Mouse (Mus musculus) right cerebral cortex, postnatal 10 days (tissue): ENCODE measurements around the gene Btnl1.
A peak's percentile ranks its signal among the peaks of the same experiment; 100 is the strongest.

Source experiments
- DNase-seq, 2 experiments: peaks; one replicate each; pipeline ENCODE4 v3.0.0; 2021; ENCODE audit warnings: low spot score in 2 of 2

Btnl1 gene

DNA sequence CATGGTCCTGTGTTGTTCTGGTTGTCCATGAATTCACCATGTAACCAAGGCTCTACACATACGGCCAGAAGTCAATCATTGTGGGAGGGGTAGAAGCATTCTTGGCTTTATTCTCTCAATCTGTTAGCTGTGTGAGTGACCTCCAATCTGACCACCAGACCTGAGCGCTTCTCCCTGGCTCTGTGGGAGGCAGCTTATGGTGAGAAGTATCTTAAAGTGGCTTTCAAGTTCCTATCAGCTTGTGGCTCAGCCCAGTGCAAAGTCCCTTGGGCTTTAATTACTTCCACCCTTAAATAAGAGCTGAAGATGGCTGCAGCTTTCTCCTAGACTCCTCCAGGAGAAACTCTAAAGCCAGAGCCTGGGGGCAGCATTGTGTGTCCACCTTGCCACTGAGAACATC, at the start of gene Btnl1:
TSS of gene Btnl1 (plus strand) at position 286 of the 400 bp plus-strand sequence.
- no peak for DNase-seq

DNA sequence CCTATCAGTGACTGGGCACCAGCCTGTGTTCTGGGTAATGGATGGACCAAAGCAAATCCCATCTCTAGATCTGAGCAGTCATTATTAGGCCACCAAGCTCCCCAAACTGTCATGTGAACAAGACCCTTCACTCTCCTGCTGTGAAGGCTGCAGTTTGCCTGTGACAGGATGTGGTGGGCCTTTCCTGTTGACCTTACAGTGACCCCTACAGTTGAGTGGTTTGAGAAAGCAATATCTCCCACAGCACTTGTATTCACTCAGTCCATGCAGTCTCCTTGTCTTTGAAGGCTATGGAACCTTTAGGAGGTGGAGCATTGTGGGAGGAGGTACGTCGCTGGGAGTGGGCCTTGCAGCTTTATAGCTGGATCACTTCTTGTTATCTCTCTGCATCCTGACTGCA, 47.1 kb upstream of the Btnl1 start:
- no peak for DNase-seq

DNA sequence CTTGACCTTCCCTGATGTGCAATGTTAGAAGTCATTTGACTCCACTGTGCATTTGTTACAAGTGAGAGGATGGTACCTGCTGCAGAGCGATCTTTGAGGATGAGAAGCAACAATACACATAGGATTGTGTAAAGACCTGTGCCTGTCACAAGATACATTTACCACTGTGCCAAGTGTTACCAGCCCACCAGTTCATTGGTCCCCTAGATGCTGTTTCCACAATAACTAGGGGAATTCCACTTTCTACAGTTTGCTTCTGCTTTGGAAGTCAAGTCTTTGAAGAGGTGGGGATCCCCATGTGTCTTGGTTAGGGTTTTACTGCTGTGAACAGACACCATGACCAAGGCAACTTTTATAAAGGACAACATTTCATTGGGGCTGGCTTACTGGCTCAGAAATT, 45.7 kb upstream of the Btnl1 start:
- DNase-seq = no peak

DNA sequence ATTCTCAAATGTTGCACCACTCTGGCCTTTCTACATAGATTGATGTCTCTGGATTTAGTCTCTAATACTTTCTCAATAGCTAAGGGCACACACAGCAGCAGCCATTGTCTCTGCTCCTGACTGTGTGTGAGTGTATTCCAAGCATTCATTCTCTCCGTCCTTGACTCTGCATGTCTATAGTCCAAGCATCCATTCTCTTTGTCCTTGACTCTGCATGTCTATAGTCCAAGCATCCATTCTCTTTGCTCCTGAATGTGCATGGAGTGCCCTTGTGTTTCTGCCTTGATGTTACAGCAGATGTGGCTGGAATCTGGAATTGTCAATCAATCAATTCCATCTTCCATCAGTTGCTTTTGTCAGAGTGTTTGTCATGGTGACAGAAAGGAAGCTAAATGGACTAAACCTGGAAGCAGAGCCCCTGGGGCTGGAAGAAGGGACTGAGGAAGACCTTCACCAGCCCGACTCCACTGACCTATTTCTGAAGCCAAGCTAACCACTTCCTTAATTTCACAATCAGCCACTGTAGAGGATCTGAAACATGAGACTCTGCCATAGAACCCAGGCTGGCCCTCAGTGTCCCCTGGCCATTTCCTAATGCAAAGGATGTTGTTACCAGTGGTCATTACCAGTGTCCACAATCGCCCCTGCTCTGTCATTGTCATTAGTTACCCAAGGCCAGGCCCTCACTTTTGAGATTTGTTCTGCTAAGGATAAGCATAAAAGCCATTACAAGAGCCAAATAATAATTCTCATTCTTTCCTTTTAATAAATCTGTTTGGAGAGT, 36.1 kb upstream of the Btnl1 start:
- no peak for DNase-seq

DNA sequence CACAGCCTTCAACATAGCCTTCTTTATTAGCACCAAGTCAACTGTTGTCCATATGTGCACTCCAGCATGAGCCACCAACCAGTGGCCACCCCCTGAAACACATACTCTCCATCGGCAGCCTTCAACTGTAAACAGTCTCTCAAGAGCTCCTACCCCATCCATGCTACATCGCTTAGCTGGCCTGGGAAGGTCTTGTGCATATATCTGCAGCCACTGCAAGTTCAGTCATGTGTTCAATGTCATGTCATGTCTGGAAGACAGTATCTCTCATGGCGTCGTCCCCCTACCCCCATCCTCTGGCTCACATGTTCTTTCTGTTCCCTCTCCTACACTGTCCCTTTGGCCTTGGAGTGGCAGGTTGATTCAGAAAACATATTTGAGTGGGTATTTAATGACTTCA, 32.0 kb upstream of the Btnl1 start:
- DNase-seq = no peak

DNA sequence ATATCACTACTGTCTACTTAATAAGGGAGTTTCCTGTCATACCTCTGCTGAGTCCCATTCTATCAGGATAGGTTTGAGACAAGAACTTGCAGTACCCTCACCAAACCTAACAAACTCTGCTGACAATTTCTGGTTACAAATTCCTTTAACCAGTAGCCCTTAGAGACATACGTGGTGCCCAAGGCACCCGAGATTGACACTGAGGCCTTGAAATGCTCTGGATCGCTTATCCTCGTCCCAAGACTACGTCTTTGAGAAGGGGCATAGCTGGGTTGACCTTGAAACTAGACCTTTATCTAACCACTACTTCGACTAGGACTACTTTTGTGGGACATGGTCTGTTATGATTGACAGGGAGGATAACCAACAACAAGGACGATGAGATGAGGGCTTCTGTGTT, 31.4 kb upstream of the Btnl1 start:
- no peak for DNase-seq

DNA sequence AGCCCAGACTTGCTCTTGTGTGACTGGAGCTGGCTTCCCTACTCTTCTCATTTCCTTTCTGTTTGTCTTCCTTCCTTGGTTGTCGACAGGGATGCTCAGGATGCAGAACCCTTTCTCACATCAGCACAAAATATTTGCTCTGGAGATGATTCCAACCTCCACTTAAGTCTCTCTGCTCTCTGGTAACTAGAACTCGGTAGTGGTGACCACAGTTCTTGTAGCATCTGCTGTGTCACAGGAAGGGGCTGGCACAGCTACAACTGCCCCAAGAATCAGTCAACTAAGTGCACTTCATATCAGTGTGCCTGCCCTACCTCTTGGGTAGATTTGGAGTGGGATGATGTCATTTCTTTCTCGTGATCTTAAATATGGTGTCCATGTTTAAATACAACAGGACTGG, 30.9 kb upstream of the Btnl1 start:
- DNase-seq = no peak

DNA sequence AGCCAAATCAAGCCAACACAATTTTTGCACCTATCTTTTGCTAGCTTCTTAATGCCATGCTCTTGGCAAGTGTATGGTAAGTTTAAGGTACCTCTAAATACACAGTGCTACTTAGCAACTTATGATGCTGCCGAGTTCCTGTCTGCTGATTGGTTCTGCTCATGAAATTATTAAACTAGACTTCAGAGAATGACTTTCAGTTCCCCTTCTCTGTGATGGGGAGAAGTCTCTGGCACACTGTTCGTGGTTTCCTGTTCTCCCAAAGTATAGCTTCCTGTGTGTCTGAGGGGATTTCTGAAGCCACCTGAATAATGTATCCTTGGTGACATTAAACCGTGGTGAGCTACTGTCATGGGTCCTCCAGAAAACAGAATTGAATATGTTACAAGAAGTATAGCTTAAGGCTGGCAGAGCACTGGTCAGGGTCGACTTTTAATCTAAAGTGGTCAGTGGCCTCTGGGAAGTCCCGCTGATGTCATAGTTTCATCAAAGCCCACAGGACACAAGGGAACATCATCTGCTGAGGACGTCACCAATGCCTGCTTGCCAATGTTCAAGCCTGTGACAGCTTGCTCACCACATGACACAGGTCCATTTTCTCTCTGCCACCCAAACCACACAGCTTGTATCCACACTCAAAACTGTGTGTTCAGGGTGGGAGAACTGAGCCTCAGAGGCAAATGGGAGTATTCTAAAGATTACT, 29.2 kb upstream of the Btnl1 start:
- DNase-seq = peak; percentile 58 to 62

DNA sequence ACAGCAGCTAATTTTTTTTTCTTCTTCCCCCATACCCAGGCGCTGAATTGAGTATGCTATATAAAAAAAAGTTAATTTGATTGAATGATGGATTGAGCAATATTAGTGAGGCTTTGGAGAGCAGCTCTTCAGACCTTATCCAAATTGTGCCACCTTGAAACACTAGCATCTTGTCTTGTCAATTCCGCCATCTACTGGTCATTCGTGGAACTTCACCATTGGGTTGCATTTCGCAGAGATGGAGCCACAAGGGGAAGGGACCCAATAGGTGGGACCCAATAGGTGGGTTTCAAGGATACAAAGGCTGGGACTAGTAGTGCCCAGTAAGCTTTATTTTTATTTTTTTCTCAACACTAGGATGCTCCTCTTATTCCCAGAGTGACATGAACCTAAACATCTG, 27.5 kb upstream of the Btnl1 start:
- peak; percentile 71 to 83 for DNase-seq

DNA sequence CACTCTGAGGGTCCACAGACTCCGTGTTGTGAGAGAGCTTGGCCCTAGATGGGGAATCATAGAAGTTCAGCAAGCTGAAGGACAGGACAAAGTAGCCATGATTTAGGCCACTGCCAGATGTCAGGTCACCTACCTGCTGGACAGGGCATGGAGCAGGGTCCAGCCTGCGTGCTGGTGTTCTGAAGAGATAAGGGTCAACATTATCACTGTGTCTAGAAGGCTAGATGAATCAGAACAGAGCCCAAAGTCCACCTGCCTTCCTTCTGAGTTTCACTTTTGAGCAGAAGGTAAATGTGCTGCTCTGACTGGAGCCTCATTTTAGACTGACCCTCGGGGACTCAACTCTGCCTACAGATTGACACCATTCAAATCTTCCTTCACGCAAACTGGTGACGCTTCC, 22.4 kb upstream of the Btnl1 start, which contains the start of gene Btnl2:
TSS of gene Btnl2 (plus strand) at position 284 of the 400 bp plus-strand sequence.
- DNase-seq = no peak

DNA sequence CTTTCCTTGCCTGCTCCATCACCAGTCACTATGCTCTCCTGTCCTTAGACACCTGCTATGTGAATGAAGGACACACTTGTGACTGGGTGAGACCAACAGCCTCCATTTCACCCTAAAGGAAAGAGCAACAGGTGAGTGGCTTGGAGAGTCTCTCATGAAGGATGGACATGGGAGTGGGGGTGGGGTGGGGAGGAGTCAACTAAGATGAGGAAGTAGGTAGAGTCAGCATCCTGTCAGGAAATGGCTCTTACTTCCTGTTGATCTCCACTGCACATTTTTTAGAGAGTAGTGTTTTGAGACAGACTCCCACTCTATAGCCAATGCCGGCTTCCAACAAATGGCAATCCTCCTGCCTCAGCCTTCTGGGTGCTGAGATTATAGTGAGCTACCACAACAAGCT, 22.0 kb upstream of the Btnl1 start:
- DNase-seq = no peak

DNA sequence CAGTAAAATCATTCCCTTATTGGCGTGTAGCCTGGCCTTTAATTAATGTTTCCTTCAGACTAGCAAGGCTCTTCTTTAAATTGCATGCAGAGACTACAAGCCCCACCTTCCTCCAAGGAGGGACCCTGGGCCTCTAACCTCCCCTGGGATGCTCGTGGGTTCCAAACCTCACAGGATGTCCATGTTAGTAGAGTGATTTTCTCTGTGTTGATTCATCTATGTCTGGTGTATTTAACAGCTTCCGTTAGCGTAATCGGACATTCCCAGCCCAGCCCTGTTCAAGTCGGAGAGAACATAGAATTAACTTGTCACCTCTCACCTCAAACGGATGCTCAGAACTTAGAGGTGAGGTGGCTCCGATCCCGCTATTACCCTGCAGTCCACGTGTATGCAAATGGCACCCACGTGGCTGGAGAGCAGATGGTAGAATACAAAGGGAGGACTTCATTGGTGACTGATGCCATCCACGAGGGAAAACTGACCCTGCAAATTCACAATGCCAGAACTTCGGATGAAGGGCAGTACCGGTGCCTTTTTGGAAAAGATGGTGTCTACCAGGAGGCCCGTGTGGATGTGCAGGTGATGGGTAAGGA, 13.9 kb upstream of the Btnl1 start:
- no peak for DNase-seq

DNA sequence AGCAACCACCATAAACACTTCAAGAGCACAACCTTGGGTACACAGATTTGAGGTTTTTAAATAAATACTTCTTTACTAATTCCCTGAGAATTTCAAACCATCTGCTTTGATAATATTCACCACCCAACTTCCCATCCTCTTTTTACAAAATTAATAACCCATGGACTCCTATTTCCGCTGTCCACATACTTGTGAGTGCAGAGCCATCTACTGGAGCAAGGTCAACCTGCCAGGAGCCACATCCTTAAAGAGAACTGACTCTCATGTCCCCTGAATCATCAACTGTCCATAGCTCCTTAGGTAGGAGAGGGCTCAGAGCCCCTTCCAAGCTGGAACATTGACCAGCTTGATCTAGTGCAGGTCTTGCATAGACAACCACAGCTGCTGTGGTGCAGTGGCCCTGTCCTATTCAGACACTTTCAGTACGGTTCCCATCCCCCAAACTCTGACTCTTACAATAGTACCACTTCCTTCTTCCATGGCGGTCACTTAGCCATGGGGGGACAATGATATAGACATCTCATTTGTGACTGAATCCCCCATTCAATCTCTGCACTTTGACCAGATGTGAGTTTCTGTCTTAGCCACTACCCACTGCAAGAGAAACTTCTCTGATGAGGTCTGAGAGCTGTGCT, 13.1 kb upstream of the Btnl1 start:
- DNase-seq = no peak

DNA sequence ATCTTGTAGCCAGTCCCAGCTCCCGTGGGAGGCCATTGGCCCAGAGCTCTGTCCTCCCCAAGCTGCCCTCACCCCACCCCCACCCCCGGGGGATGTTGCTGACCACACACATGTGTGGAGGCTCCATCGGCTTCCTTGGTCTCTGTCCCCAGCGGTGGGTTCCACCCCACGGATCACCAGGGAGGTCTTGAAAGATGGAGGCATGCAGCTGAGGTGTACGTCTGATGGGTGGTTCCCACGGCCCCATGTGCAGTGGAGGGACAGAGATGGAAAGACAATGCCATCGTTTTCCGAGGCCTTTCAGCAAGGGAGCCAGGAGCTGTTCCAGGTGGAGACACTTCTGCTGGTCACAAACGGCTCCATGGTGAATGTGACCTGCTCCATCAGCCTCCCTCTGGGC, 11.9 kb upstream of the Btnl1 start:
- DNase-seq = no peak

DNA sequence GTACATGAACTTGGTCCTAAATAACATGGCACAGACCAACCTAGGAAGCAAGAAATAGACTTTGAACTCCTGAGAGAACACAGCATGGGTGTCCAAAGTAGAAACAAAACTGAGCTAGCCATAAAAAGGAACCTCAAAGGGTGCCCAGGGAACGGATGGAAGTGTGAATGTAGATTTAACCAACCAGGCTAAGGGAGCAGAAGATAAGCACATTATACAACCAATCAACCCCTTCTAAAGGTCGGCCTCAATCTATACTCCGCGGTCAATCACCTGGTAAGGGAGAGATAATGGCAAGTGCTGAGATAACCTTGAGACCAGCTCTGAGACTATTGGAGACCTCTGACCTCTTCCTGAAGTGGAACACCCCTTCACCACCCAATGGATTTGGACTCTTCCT, 6.4 kb upstream of the Btnl1 start:
- no peak for DNase-seq

DNA sequence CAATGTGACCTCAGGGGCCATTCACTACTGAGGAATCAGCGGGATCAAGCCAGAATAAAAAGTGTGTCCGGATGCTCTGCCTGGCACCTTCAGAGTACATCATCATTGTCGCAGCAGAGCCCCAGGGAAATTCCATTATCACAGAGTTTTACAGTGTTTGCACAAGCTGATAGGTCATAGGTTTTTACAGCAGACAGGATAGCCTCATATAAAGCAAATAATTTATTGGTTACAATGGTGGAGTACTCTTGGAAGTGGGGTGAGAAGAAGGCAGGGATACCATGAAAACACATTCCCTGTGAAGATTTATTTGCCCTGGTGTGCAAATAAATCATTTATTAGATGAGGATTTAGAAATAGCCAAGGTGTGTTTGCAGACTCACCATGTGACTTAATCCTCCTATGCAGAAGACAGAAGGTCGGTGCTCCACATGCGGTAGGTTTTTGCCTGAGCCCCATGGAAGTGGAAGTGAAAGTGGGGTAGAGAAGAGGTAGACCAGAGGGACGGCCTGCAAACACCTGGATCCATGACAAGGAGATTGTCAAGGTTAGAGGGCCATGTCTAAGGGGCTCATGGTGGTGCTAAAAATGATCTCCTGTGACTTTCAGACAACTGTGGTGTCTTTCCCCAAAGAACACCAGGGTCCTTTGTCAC, 3.8 kb upstream of the Btnl1 start:
- DNase-seq = no peak

DNA sequence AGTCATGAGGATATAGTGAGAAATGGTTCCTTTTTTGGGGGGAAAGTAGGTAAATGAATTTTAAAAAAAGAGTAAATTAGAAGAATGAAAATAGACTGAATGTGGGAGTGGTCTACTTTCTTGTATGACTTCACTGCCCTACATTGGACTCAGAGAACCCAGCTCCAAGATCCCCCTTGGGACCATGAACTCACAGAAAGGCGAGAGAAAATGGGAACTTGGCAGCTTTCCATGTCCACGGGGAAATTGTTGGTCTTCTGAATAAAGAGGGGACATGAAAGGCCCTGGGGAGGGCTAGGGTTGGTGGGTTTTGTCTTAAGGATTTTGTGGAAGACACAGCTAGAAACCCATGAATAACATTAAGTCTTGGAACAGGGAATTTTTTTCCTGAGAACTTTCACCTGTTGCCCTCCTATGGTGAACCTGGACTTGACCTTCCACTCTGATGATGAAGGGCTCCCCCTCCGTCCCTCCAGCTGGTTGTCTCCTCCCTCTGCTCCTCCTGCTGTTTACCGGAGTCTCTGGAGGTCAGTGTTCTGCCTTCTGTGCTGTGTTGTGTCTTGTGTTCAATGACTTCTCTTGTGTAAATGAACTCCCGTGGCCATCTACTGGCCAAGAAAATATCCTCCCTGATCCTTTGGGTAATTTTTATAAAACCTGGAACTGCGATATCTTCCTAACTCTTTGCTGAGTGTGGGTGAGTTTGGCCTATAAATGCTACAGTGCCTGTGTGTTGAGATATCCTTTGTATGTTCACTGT, 698 bp downstream of the Btnl1 start:
- DNase-seq = no peak

DNA sequence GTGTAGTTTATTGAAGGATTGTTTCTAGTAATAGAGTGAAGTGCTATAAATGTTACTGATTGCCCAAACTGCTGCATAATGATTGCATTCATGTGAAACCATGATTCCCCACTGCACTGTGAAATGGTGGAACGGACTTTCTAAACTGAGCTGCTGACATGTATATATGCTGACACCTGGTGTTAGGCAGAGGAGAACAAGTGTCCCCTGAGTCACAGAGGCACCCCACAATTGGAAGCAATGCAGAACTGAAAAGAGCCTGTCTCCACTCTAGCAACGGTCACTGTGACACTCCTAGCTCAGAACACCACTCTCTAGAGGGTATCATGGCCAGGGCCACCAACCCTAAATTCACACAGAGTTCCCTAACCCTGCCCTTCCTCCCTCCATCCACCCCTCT, 1.8 kb downstream of the Btnl1 start:
- no peak for DNase-seq

DNA sequence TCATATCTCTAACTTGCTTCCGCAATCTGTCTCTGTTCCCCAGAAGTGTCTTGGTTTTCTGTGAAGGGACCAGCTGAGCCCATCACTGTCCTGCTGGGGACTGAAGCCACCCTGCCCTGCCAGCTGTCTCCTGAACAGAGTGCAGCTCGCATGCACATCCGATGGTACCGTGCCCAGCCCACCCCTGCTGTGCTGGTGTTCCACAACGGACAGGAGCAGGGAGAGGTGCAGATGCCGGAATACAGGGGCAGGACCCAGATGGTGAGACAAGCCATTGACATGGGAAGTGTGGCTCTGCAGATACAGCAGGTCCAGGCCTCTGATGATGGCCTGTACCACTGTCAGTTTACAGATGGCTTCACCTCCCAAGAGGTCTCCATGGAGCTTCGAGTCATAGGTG, 2.5 kb downstream of the Btnl1 start:
- DNase-seq = no peak

DNA sequence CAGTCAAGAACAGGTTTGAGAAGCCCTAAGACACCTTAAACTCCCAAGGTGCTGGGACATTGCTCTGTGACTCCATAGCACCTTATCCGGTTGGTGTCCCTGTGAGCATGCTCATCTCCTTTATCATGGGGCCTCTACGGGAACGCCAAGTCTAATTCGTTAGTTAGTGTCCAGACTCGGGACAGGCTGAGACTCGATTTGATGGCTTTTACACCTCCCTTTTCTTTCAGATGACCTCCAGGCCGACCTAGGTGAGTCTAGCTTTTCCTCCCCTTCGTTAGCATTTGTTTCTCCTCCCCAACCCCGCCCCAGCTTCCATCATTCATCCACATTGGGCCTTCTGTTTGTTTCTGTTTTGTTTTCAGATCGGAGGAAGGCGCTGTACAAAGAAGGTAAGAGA, 4.9 kb downstream of the Btnl1 start:
- no peak for DNase-seq

DNA sequence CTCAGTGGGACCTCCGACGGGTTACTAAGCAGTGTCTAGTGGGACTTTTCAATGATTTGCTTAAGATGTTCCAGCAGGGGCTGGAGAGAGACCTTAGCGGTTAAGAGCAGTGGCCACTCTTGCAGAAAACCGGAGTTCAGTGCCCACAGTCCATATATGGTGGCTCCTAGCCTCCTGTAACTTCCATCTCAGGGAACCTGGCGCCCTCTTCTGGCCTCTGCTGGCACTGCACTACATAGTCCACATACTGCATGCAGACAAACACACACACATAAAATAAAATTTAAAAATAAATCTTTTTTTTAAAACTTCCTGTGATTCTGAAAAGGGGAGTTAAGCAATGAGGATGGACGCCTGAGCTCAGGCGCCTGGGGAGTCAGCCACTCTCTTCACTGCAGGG, 6.3 kb downstream of the Btnl1 start:
- no peak for DNase-seq
